7 mouse cellular contexts compared by ENCODE assay signal in genomic region chr8:9348523-9349135, GRCm38 (mm10).
DNase-seq lines count a peak whose midpoint lies in the region; ATAC-seq lines count a peak whose summit lies in the region.

No protein-coding gene starts in this region.

- ATAC-seq in liver, embryonic 11.5 days (replicated peaks; ENCODE audit: low FRiP score): no peak
- ATAC-seq in hindbrain, embryonic 15.5 days (ENCODE audit: low FRiP score, low read depth): peak; percentile 45; the same call in 1 of the 2 replicates
- ATAC-seq in megakaryocyte, adult 5-6 weeks (ENCODE audit: poor library complexity, severe bottlenecking): 0 out of 2 replicates have a peak, but pooled peaks have one; percentile 47

- H3K36me3 ChIP-seq in liver, embryonic 11.5 days (ENCODE audit: control insufficient read depth, insufficient read depth, low read length): no peaks in the 10 kb centered on the region
- no peaks in the 10 kb centered on the region for H3K36me3 ChIP-seq in hindbrain, embryonic 15.5 days

- H3K27me3 ChIP-seq in liver, embryonic 11.5 days (replicated peaks; ENCODE audit: control insufficient read depth, insufficient read depth, low read length): no peaks in the 10 kb centered on the region
- no peaks in the 10 kb centered on the region for H3K27me3 ChIP-seq in hindbrain, embryonic 15.5 days

- H3K27ac ChIP-seq in liver, embryonic 11.5 days (ENCODE audit: low read depth, low read length): no peak overlapping the region
- H3K27ac ChIP-seq in hindbrain, embryonic 15.5 days (replicated peaks): no peak overlapping the region

- no peak overlapping the region for H3K9ac ChIP-seq in liver, embryonic 11.5 days (ENCODE audit: low read depth, low read length)
- H3K9ac ChIP-seq in hindbrain, embryonic 15.5 days: no peak overlapping the region

- no peak overlapping the region for H3K4me3 ChIP-seq in liver, embryonic 11.5 days (ENCODE audit: low read depth, low read length)
- H3K4me3 ChIP-seq in hindbrain, embryonic 15.5 days: no peak overlapping the region

- H3K4me1 ChIP-seq in liver, embryonic 11.5 days (replicated peaks; ENCODE audit: control insufficient read depth, insufficient read depth, low read length): no peaks in the 10 kb centered on the region
- H3K4me1 ChIP-seq in hindbrain, embryonic 15.5 days (replicated peaks): no peaks in the 10 kb centered on the region

- H3K9me3 ChIP-seq in liver, embryonic 11.5 days (ENCODE audit: control insufficient read depth, low read length): no peaks in the 10 kb centered on the region
- H3K9me3 ChIP-seq in hindbrain, embryonic 15.5 days: no peaks in the 10 kb centered on the region

- peak; percentile 16 for DNase-seq in liver
- DNase-seq in liver, embryonic 11.5 days (ENCODE audit: low spot score): no peak
- DNase-seq in adrenal gland, adult 18-20 months (ENCODE audit: low spot score in 2 of 2): peak; percentile 18 to 34
- DNase-seq in cerebellum, adult 9-10 months: peak; percentile 76
- DNase-seq in thymus, postnatal 4 days: peak; percentile 53

- 53% methylated on average over 7 of the region's 7 CpGs for WGBS in liver, embryonic 11.5 days
- 54% methylated on average over 7 of the region's 7 CpGs for WGBS in hindbrain, embryonic 15.5 days

- no peak overlapping the region for H3K4me2 ChIP-seq in liver, embryonic 11.5 days
- no peak overlapping the region for H3K4me2 ChIP-seq in hindbrain, embryonic 15.5 days
